ENCODE assay signal across 23 mouse cellular contexts in the genomic region with DNA sequence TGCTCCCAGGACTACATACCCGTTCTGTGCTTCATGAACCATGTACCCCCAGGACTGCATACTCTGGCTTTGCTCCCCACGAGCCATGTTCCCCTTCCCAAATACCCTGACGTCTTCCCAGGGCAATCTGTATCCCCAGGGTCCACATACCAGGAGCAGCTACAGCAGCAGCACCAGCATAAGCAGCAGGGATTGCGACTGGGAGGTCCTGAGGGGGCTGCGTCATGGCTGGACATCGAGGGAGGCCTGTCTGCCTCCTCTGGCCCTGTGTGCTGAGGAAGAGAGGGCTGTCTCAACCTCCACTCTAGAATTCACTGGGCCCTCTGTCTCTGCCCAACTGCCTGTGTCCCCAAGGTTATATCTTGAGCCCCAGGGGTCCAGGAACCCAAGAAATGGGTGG. TPM values are rescaled to one million over a fixed set of nuclear protein-coding genes. Genes with fewer than 3 reads are reported as not detected.
DNase-seq lines count a peak whose midpoint lies in the region; ATAC-seq and TF ChIP-seq lines count a peak whose summit lies in the region.
"Had no signal": no experiment of that assay in that cellular context is flagged by ENCODE, and none has a peak within 500 bp of the region (broad histone marks: within the 10 kb centered on the region; RNA-seq: fewer than 3 reads in every experiment).

No protein-coding gene starts in this region.

- no peak for TF ChIP-seq POLR2A in bone marrow, adult 2 months (IDR thresholded peaks at IDR 0.05; ENCODE audit: borderline replicate concordance, control insufficient read depth, low read depth, low read length)

- no peak overlapping the region for H3K27ac ChIP-seq in forebrain, embryonic 14.5 days (ENCODE audit: low read depth, low read length)
- H3K27ac ChIP-seq in forebrain, embryonic 13.5 days = no peak overlapping the region
- H3K27ac ChIP-seq in limb, embryonic 13.5 days = no peak overlapping the region
- no peak overlapping the region for H3K27ac ChIP-seq in limb, embryonic 10.5 days
- peak overlapping the region; percentile 56; the same call in 1 of the 2 replicates for H3K27ac ChIP-seq in bone marrow, adult 2 months (ENCODE audit: control insufficient read depth, insufficient read depth, low read depth, low read length, poor library complexity)
- 0 out of 2 replicates have a peak overlapping the region, but pooled peaks have one; percentile 0 for H3K27ac ChIP-seq in liver, embryonic 15.5 days (replicated peaks)
- H3K27ac ChIP-seq: embryonic facial prominence, embryonic 15.5 days; forebrain, embryonic 12.5 days; hindbrain, embryonic 14.5 days; kidney, postnatal 0 days; midbrain, embryonic 10.5 days; neural tube, embryonic 13.5 days had no signal

- no peaks in the 10 kb centered on the region for H3K27me3 ChIP-seq in forebrain, embryonic 14.5 days (replicated peaks; ENCODE audit: control insufficient read depth, insufficient read depth, low read length)
- peaks cover 2% of the 10 kb centered on the region; the same call in 1 of the 2 replicates for H3K27me3 ChIP-seq in forebrain, embryonic 13.5 days
- 0 out of 2 replicates have a peak, but pooled peaks cover 9% of the 10 kb centered on the region for H3K27me3 ChIP-seq in limb, embryonic 13.5 days
- peaks cover 13% of the 10 kb centered on the region for H3K27me3 ChIP-seq in limb, embryonic 10.5 days (ENCODE audit: low read depth, poor library complexity, severe bottlenecking)
- H3K27me3 ChIP-seq in liver, embryonic 15.5 days = peaks cover 29% of the 10 kb centered on the region
- H3K27me3 ChIP-seq: embryonic facial prominence, embryonic 15.5 days; neural tube, embryonic 13.5 days had no signal

- H3K9me3 ChIP-seq in forebrain, embryonic 14.5 days (replicated peaks; ENCODE audit: control insufficient read depth, low read length) = no peaks in the 10 kb centered on the region
- no peaks in the 10 kb centered on the region for H3K9me3 ChIP-seq in forebrain, embryonic 13.5 days (replicated peaks)
- H3K9me3 ChIP-seq in limb, embryonic 13.5 days = no peaks in the 10 kb centered on the region
- H3K9me3 ChIP-seq in limb, embryonic 10.5 days (replicated peaks) = no peaks in the 10 kb centered on the region
- no peaks in the 10 kb centered on the region for H3K9me3 ChIP-seq in liver, embryonic 15.5 days (replicated peaks)
- H3K9me3 ChIP-seq: embryonic facial prominence, embryonic 15.5 days; forebrain, embryonic 12.5 days; midbrain, embryonic 10.5 days; neural tube, embryonic 13.5 days had no signal

- peaks cover 11% of the 10 kb centered on the region; the same call in 1 of the 2 replicates for H3K4me1 ChIP-seq in forebrain, embryonic 14.5 days (ENCODE audit: control insufficient read depth, insufficient read depth, low read length)
- peaks cover 17% of the 10 kb centered on the region for H3K4me1 ChIP-seq in forebrain, embryonic 13.5 days
- peaks cover 26% of the 10 kb centered on the region for H3K4me1 ChIP-seq in limb, embryonic 13.5 days
- H3K4me1 ChIP-seq in limb, embryonic 10.5 days = peaks cover 31% of the 10 kb centered on the region
- peaks cover 2% of the 10 kb centered on the region; the same call in 1 of the 2 replicates for H3K4me1 ChIP-seq in bone marrow, adult 2 months (ENCODE audit: control insufficient read depth, insufficient read depth, low read length)
- H3K4me1 ChIP-seq in liver, embryonic 15.5 days (replicated peaks) = peaks cover 7% of the 10 kb centered on the region

- H3K9ac ChIP-seq in forebrain, embryonic 14.5 days (ENCODE audit: low read length) = 0 out of 2 replicates have a peak overlapping the region, but pooled peaks have one; percentile 17
- no peak overlapping the region for H3K9ac ChIP-seq in forebrain, embryonic 13.5 days
- peak overlapping the region; percentile 31; the same call in 1 of the 2 replicates for H3K9ac ChIP-seq in limb, embryonic 13.5 days
- H3K9ac ChIP-seq in liver, embryonic 15.5 days = no peak overlapping the region
- H3K9ac ChIP-seq: embryonic facial prominence, embryonic 15.5 days; forebrain, embryonic 12.5 days; hindbrain, embryonic 14.5 days; neural tube, embryonic 13.5 days had no signal

- no peak for ATAC-seq in forebrain, embryonic 14.5 days
- ATAC-seq in forebrain, embryonic 13.5 days = no peak
- ATAC-seq in limb, embryonic 13.5 days (ENCODE audit: low FRiP score, low read depth) = no peak
- no peak for ATAC-seq in liver, embryonic 15.5 days (ENCODE audit: insufficient read depth)
- ATAC-seq: intestine, postnatal 0 days had no signal

- 79% methylated on average over 6 of the region's 6 CpGs for WGBS in forebrain, embryonic 14.5 days
- WGBS in forebrain, embryonic 13.5 days = 87% methylated on average over 6 of the region's 6 CpGs
- WGBS in limb, embryonic 13.5 days = 90% methylated on average over 6 of the region's 6 CpGs
- WGBS in limb, embryonic 10.5 days = 83% methylated on average over 6 of the region's 6 CpGs
- WGBS in bone marrow, adult 2 months = 59% methylated on average over 6 of the region's 6 CpGs
- 61% methylated on average over 6 of the region's 6 CpGs for WGBS in liver, embryonic 15.5 days (ENCODE audit: insufficient replicate concordance)

- no peak for DNase-seq in forebrain, embryonic 14.5 days (ENCODE audit: low spot score)
- no peak for DNase-seq in limb, embryonic 10.5 days (ENCODE audit: low spot score)
- no peak for DNase-seq in cerebellum, adult 11 months
- no peak for DNase-seq in right cerebral cortex, postnatal 36 days (ENCODE audit: low spot score in 2 of 2)
- DNase-seq: adrenal gland, postnatal 10 days; cerebellum, adult 9-10 months; lung, postnatal 10 days; right cerebral cortex, postnatal 25 days had no signal

- no peak overlapping the region for H3K4me3 ChIP-seq in forebrain, embryonic 14.5 days (ENCODE audit: low read depth, low read length)
- H3K4me3 ChIP-seq in forebrain, embryonic 13.5 days = no peak overlapping the region
- no peak overlapping the region for H3K4me3 ChIP-seq in limb, embryonic 13.5 days
- no peak overlapping the region for H3K4me3 ChIP-seq in limb, embryonic 10.5 days
- peak overlapping the region; percentile 79 for H3K4me3 ChIP-seq in bone marrow, adult 2 months (replicated peaks; ENCODE audit: control insufficient read depth, low read depth, low read length)
- H3K4me3 ChIP-seq in liver, embryonic 15.5 days (replicated peaks) = peak overlapping the region; percentile 31
- H3K4me3 ChIP-seq: embryonic facial prominence, embryonic 15.5 days; forebrain, embryonic 12.5 days; left cerebral cortex, adult 2 months; midbrain, embryonic 10.5 days; neural tube, embryonic 13.5 days had no signal

- H3K4me2 ChIP-seq in forebrain, embryonic 14.5 days (ENCODE audit: low read length) = no peak overlapping the region
- no peak overlapping the region for H3K4me2 ChIP-seq in forebrain, embryonic 13.5 days
- no peak overlapping the region for H3K4me2 ChIP-seq in limb, embryonic 13.5 days (replicated peaks)
- H3K4me2 ChIP-seq in liver, embryonic 15.5 days = peak overlapping the region; percentile 74
- H3K4me2 ChIP-seq: embryonic facial prominence, embryonic 15.5 days; forebrain, embryonic 12.5 days; hindbrain, embryonic 14.5 days; neural tube, embryonic 13.5 days had no signal

- TF ChIP-seq CTCF in bone marrow, adult 2 months (IDR thresholded peaks at IDR 0.05; ENCODE audit: control insufficient read depth, insufficient read depth, low read length) = no peak

- H3K36me3 ChIP-seq in forebrain, embryonic 14.5 days (ENCODE audit: control insufficient read depth, insufficient read depth, low read length) = peaks cover 33% of the 10 kb centered on the region
- H3K36me3 ChIP-seq in forebrain, embryonic 13.5 days (ENCODE audit: poor library complexity, severe bottlenecking) = peaks cover 39% of the 10 kb centered on the region
- H3K36me3 ChIP-seq in limb, embryonic 13.5 days = peaks cover 56% of the 10 kb centered on the region
- H3K36me3 ChIP-seq in limb, embryonic 10.5 days = peaks cover 55% of the 10 kb centered on the region
- H3K36me3 ChIP-seq in liver, embryonic 15.5 days (replicated peaks) = 0 out of 2 replicates have a peak, but pooled peaks cover 4% of the 10 kb centered on the region

RNA-seq across cellular contexts. Expression of gene Rgs19, which starts 2.7 kb away (rescaled TPM):
- polyA plus RNA-seq in forebrain, embryonic 14.5 days (2014; fragmentation: Nextera tagmentation; extraction: Ambion mirVana) = 60.3 and 63.6 TPM in 2 replicates
- 45.3 and 45.4 TPM in 2 replicates for polyA plus RNA-seq in forebrain, embryonic 13.5 days (2015; fragmentation: Nextera tagmentation; extraction: Ambion mirVana)
- 79.0 and 82.0 TPM in 2 replicates for polyA plus RNA-seq in limb, embryonic 13.5 days (2015; fragmentation: Nextera tagmentation; extraction: Ambion mirVana)
- polyA plus RNA-seq in limb, embryonic 10.5 days (2016; fragmentation: Nextera tagmentation; extraction: Ambion mirVana) = 94.3 and 96.4 TPM in 2 replicates
- polyA plus RNA-seq in bone marrow, adult 2 months (2011; ENCODE audit: insufficient read depth, insufficient read length, low replicate concordance, missing spikeins) = 57.1 and 170 TPM in 2 replicates
- 22.3 and 22.4 TPM in 2 replicates for polyA plus RNA-seq in liver, embryonic 15.5 days (2015; fragmentation: Nextera tagmentation; extraction: Ambion mirVana)

RNA-seq across cellular contexts. Expression of gene Lkaaear1, which starts 7.2 kb away (rescaled TPM):
- not detected in 2 replicates for polyA plus RNA-seq in forebrain, embryonic 14.5 days (2014; fragmentation: Nextera tagmentation; extraction: Ambion mirVana)
- not detected in 2 replicates for polyA plus RNA-seq in forebrain, embryonic 13.5 days (2015; fragmentation: Nextera tagmentation; extraction: Ambion mirVana)
- not detected in 2 replicates for polyA plus RNA-seq in limb, embryonic 13.5 days (2015; fragmentation: Nextera tagmentation; extraction: Ambion mirVana)
- not detected in 2 replicates for polyA plus RNA-seq in limb, embryonic 10.5 days (2016; fragmentation: Nextera tagmentation; extraction: Ambion mirVana)
- polyA plus RNA-seq in bone marrow, adult 2 months (2011; ENCODE audit: insufficient read depth, insufficient read length, low replicate concordance, missing spikeins) = not detected in 2 replicates
- polyA plus RNA-seq in liver, embryonic 15.5 days (2015; fragmentation: Nextera tagmentation; extraction: Ambion mirVana) = not detected in 2 replicates
- polyA plus RNA-seq: cortical plate, adult 2 months; embryonic facial prominence, embryonic 15.5 days; forebrain, embryonic 12.5 days; heart, embryonic 16.5 days; hindbrain, embryonic 14.5 days; intestine, postnatal 0 days; kidney, postnatal 0 days; limb, embryonic 11.5 days; midbrain, embryonic 10.5 days; neural tube, embryonic 13.5 days had no signal

RNA-seq across cellular contexts. Expression of gene Tcea2, which starts 11.0 kb away (rescaled TPM):
- polyA plus RNA-seq in forebrain, embryonic 14.5 days (2014; fragmentation: Nextera tagmentation; extraction: Ambion mirVana) = 42.0 and 44.3 TPM in 2 replicates
- polyA plus RNA-seq in forebrain, embryonic 13.5 days (2015; fragmentation: Nextera tagmentation; extraction: Ambion mirVana) = 31.0 and 35.9 TPM in 2 replicates
- 33.3 and 34.3 TPM in 2 replicates for polyA plus RNA-seq in limb, embryonic 13.5 days (2015; fragmentation: Nextera tagmentation; extraction: Ambion mirVana)
- 16.5 and 25.8 TPM in 2 replicates for polyA plus RNA-seq in limb, embryonic 10.5 days (2016; fragmentation: Nextera tagmentation; extraction: Ambion mirVana)
- 20.0 and 20.3 TPM in 2 replicates for polyA plus RNA-seq in bone marrow, adult 2 months (2011; ENCODE audit: insufficient read depth, insufficient read length, low replicate concordance, missing spikeins)
- 1.3 and 2.7 TPM in 2 replicates for polyA plus RNA-seq in liver, embryonic 15.5 days (2015; fragmentation: Nextera tagmentation; extraction: Ambion mirVana)

RNA-seq across cellular contexts. Expression of gene Sox18, which starts 19.6 kb away (rescaled TPM):
- 12.5 and 15.1 TPM in 2 replicates for polyA plus RNA-seq in forebrain, embryonic 14.5 days (2014; fragmentation: Nextera tagmentation; extraction: Ambion mirVana)
- 11.6 and 13.0 TPM in 2 replicates for polyA plus RNA-seq in forebrain, embryonic 13.5 days (2015; fragmentation: Nextera tagmentation; extraction: Ambion mirVana)
- 28.5 and 30.0 TPM in 2 replicates for polyA plus RNA-seq in limb, embryonic 13.5 days (2015; fragmentation: Nextera tagmentation; extraction: Ambion mirVana)
- polyA plus RNA-seq in limb, embryonic 10.5 days (2016; fragmentation: Nextera tagmentation; extraction: Ambion mirVana) = 25.9 and 27.9 TPM in 2 replicates
- 7.4 and 7.5 TPM in 2 replicates for polyA plus RNA-seq in bone marrow, adult 2 months (2011; ENCODE audit: insufficient read depth, insufficient read length, low replicate concordance, missing spikeins)
- polyA plus RNA-seq in liver, embryonic 15.5 days (2015; fragmentation: Nextera tagmentation; extraction: Ambion mirVana) = 6.7 and 8.0 TPM in 2 replicates

RNA-seq across cellular contexts. Expression of gene Oprl1, which starts 23.7 kb away (rescaled TPM):
- polyA plus RNA-seq in forebrain, embryonic 14.5 days (2014; fragmentation: Nextera tagmentation; extraction: Ambion mirVana) = 66.8 and 67.5 TPM in 2 replicates
- polyA plus RNA-seq in forebrain, embryonic 13.5 days (2015; fragmentation: Nextera tagmentation; extraction: Ambion mirVana) = 33.5 and 48.2 TPM in 2 replicates
- polyA plus RNA-seq in limb, embryonic 13.5 days (2015; fragmentation: Nextera tagmentation; extraction: Ambion mirVana) = 1.2 and 1.4 TPM in 2 replicates
- 0.33 and 0.65 TPM in 2 replicates for polyA plus RNA-seq in limb, embryonic 10.5 days (2016; fragmentation: Nextera tagmentation; extraction: Ambion mirVana)
- 2.1 TPM in 1 of 2 replicates, not detected in the other for polyA plus RNA-seq in bone marrow, adult 2 months (2011; ENCODE audit: insufficient read depth, insufficient read length, low replicate concordance, missing spikeins)
- polyA plus RNA-seq in liver, embryonic 15.5 days (2015; fragmentation: Nextera tagmentation; extraction: Ambion mirVana) = 0.07 and 0.23 TPM in 2 replicates

Comparison
In these comparisons a context has a peak if more than half of its experiments do, and no peak if none do; other contexts are left out.
1. H3K9ac ChIP-seq: peak in forebrain, embryonic 14.5 days (single experiment) and limb, embryonic 13.5 days (single experiment); none in forebrain, embryonic 13.5 days (single experiment) and liver, embryonic 15.5 days (single experiment).
2. H3K27ac ChIP-seq: peak in bone marrow, adult 2 months (single experiment) and liver, embryonic 15.5 days (single experiment); none in forebrain, embryonic 14.5 days (single experiment), forebrain, embryonic 13.5 days (single experiment), limb, embryonic 13.5 days (single experiment) and limb, embryonic 10.5 days (single experiment).
3. H3K4me3 ChIP-seq: peak in bone marrow, adult 2 months (single experiment) and liver, embryonic 15.5 days (single experiment); none in forebrain, embryonic 14.5 days (single experiment), forebrain, embryonic 13.5 days (single experiment), limb, embryonic 13.5 days (single experiment) and limb, embryonic 10.5 days (single experiment).